Mouse (Mus musculus) left cerebral cortex, adult 9 months (tissue): ENCODE measurements around the gene Exd1.

Source experiments
- DNase-seq, 2 experiments: peaks; one replicate each; pipeline ENCODE4 v3.0.0; 2022; ENCODE audit warnings: low spot score in 2 of 2

The Exd1 gene

GRCm38 (mm10) chr2:119547522-119548370, at the start of gene Exd1, which contains the start of gene Chp1:
Gene Exd1, minus strand, starts transcription at chr2:119547627.
Gene Chp1, plus strand, starts transcription at chr2:119547697.
- DNase-seq: peak; percentile 90 to 98

- peak in 1 of 2 experiments; percentile 65 for DNase-seq
These were observed 49.4 kb upstream of the Exd1 start for GRCm38 (mm10) chr2:119596781-119597330.

GRCm38 (mm10) chr2:119595308-119595707, 47.9 kb upstream of the Exd1 start:
- DNase-seq: no peak

GRCm38 (mm10) chr2:119594113-119594981, 46.9 kb upstream of the Exd1 start:
- peak; percentile 87 to 98 for DNase-seq

GRCm38 (mm10) chr2:119593765-119594112, 46.3 kb upstream of the Exd1 start:
- DNase-seq: no peak

GRCm38 (mm10) chr2:119591247-119591646, 43.8 kb upstream of the Exd1 start:
- DNase-seq: no peak

GRCm38 (mm10) chr2:119587383-119587782, 40.0 kb upstream of the Exd1 start:
- DNase-seq: peak in 1 of 2 experiments; percentile 34

GRCm38 (mm10) chr2:119584282-119584681, 36.9 kb upstream of the Exd1 start:
- DNase-seq: no peak

- no peak for DNase-seq
These were observed 36.0 kb upstream of the Exd1 start for GRCm38 (mm10) chr2:119583439-119583838.

GRCm38 (mm10) chr2:119581571-119581970, 34.1 kb upstream of the Exd1 start:
- no peak for DNase-seq

- no peak for DNase-seq
These were observed 25.0 kb upstream of the Exd1 start for GRCm38 (mm10) chr2:119572471-119572870.

- DNase-seq: no peak
These were observed 18.9 kb upstream of the Exd1 start for GRCm38 (mm10) chr2:119566182-119566855.

- DNase-seq: no peak
These were observed 17.9 kb upstream of the Exd1 start for GRCm38 (mm10) chr2:119565284-119565683.

GRCm38 (mm10) chr2:119561794-119562193, 14.4 kb upstream of the Exd1 start:
- no peak for DNase-seq

- DNase-seq: peak in 1 of 2 experiments; percentile 7
These were observed 11.4 kb upstream of the Exd1 start for GRCm38 (mm10) chr2:119558737-119559340.

- no peak for DNase-seq
These were observed 10.6 kb upstream of the Exd1 start for GRCm38 (mm10) chr2:119558039-119558438.

GRCm38 (mm10) chr2:119549678-119550077, 2.3 kb upstream of the Exd1 start:
- no peak for DNase-seq

GRCm38 (mm10) chr2:119548691-119549090, 1.3 kb upstream of the Exd1 start:
- DNase-seq: no peak

- no peak for DNase-seq
These were observed 889 bp upstream of the Exd1 start for GRCm38 (mm10) chr2:119548371-119548660.

GRCm38 (mm10) chr2:119546848-119547521, 442 bp downstream of the Exd1 start:
- peak; percentile 40 to 76 for DNase-seq

- no peak for DNase-seq
These were observed 3.8 kb downstream of the Exd1 start for GRCm38 (mm10) chr2:119543656-119544055.
